Mouse (Mus musculus) kidney, adult 2 months (tissue): ENCODE measurements around the gene C1galt1c1. TPM values are rescaled to one million over a fixed set of nuclear protein-coding genes. Genes with fewer than 3 reads are reported as not detected.
A peak's percentile ranks its signal among the peaks of the same experiment; 100 is the strongest.

Experiments used
- DNase-seq: peaks from one replicate; pipeline ENCODE4 v3.0.0; 2021
- H3K27ac ChIP-seq: fragments of 200-500 bp; 2 replicates; pipeline ENCODE4 v1.5.1; 2012; ENCODE audit warnings: low read depth, low read length, control low read depth, inconsistent platforms; ENCODE audit not compliant: insufficient read depth
- H3K27me3 ChIP-seq: fragments of 200-500 bp; replicated peaks from 2 replicates; pipeline ENCODE4 v1.6.1; 2012; ENCODE audit warnings: mild to moderate bottlenecking, moderate library complexity, low read length, inconsistent platforms; ENCODE audit not compliant: control insufficient read depth, insufficient read depth
- H3K36me3 ChIP-seq: fragments of 200-500 bp; 2 replicates; pipeline ENCODE4 v1.6.1; 2012; ENCODE audit warnings: mild to moderate bottlenecking, moderate library complexity, low read length, inconsistent platforms; ENCODE audit not compliant: control insufficient read depth, insufficient read depth
- H3K4me1 ChIP-seq: fragments of 200-500 bp; 2 replicates; pipeline ENCODE4 v1.6.1; 2011; ENCODE audit warnings: low read length; ENCODE audit not compliant: control insufficient read depth, insufficient read depth
- H3K4me3 ChIP-seq: fragments of 200-500 bp; 2 replicates; pipeline ENCODE4 v1.5.1; 2011; ENCODE audit warnings: mild to moderate bottlenecking, low read depth, low read length, control low read depth; ENCODE audit not compliant: insufficient read depth
- CTCF ChIP-seq: fragments of 200-500 bp; conservative IDR thresholded peaks from 2 replicates; pipeline ENCODE4 v1.5.1; 2011; ENCODE audit warnings: low read depth, mild to moderate bottlenecking, control low read depth, low read length, moderate library complexity, mixed read lengths; ENCODE audit not compliant: insufficient read depth, insufficient read length
- POLR2A ChIP-seq: fragments of 200-500 bp; IDR thresholded peaks from one replicate; pipeline ENCODE4 v1.6.1; 2011; ENCODE audit warnings: low read depth, low read length, control low read depth
- WGBS: fragments of 180-500 bp; shearing (Covaris S2); methylation state at CpG from one replicate; pipeline ENCODE4 v1.1.7; 2018; 5-methylcytosine and 5-hydroxymethylcytosine counted together
- polyA plus RNA-seq: library from polyadenylated mRNA; depleted of rRNA; stranded (reverse); fragments of >200 nt; gene quantifications from 2 replicates; pipeline ENCODE4 v1.2.3, GENCODE M21; 2012; rRNA removed

Gene C1galt1c1
- polyA plus RNA-seq, result 15.8 and 18.6 TPM in 2 replicates

DNA sequence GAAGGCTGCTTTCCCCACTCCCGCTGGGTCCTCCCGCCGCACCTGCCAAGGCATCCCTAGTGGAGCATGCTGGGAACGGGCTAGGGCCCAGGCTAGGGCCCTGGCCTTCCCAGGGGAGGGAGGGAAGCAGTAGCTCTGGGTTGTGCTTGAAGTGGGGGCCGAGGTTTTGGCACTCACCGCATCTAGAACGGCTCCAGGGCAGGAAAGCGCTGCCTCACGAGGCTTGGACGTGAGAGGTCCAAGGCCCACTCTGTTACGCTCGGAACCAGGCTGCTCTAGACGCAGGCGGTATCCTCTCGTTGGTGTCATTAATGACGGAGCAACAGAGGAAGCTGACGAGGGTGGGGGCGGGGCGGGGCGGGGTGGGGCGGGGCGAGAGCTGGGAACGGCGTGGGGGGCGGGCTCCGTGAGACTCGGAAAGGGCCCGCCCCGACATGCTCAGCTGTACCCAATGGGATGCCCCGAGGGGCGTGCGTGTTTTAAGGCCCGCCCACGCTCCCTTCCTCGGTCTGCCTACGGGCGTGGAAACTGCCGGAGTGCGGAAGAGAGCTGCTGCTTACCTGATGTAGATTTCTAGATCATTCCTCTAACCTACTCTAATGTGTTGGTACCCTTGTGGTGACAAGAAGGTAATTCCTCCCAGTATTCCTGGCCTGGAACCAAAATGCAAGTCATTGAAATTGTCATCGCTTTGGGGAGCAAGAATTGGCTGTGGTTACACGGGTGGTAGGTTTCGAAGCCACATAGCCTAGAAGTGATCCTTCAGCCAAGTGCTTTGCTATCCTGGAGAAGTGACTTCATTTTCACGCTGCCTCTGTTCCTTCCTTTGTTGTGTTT, at the start of gene C1galt1c1:
Gene C1galt1c1, minus strand, starts transcription at position 287 of the 837 bp plus-strand sequence.
- TF ChIP-seq POLR2A (peak; percentile 32), CTCF (no peak)
- H3K27ac ChIP-seq, result peak within 1 kb of the TSS; percentile 93
- WGBS, result under 1% methylated on average over 27 of the region's 43 CpGs
- peak within 1 kb of the TSS; percentile 73 for H3K4me3 ChIP-seq
- H3K36me3 ChIP-seq, result no peaks in the 10 kb centered on the region
- peak; percentile 96 for DNase-seq
- no peaks in the 10 kb centered on the region for H3K4me1 ChIP-seq
- H3K27me3 ChIP-seq, result no peaks in the 10 kb centered on the region

DNA sequence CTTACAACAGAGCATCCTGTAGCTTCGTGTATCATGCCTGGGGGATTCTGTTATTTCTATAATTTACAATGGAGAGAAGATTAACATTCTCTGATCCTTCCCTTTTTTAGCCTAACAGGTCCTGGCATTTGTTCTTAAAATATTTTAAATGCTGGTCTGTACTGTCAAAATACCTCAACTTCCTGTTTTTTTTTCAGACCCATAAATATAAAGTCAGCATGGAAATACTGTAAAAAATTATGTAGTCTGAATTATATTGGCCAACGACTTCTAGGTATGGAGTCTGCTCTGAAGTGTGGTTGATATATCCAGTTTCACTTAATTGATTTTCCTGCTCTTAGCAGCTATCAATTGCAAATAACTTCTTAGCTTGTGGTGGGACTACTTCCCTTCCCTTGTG, 47.1 kb upstream of the C1galt1c1 start:
- Histone ChIP-seq H3K27me3 (no peaks in the 10 kb centered on the region), H3K27ac (no peak overlapping the region), H3K4me3 (no peak overlapping the region), H3K4me1 (no peaks in the 10 kb centered on the region), H3K36me3 (no peaks in the 10 kb centered on the region)
- DNase-seq, result no peak
- TF ChIP-seq POLR2A (no peak), CTCF (no peak)
- WGBS, result 24% methylated on average over 2 of the region's 2 CpGs

DNA sequence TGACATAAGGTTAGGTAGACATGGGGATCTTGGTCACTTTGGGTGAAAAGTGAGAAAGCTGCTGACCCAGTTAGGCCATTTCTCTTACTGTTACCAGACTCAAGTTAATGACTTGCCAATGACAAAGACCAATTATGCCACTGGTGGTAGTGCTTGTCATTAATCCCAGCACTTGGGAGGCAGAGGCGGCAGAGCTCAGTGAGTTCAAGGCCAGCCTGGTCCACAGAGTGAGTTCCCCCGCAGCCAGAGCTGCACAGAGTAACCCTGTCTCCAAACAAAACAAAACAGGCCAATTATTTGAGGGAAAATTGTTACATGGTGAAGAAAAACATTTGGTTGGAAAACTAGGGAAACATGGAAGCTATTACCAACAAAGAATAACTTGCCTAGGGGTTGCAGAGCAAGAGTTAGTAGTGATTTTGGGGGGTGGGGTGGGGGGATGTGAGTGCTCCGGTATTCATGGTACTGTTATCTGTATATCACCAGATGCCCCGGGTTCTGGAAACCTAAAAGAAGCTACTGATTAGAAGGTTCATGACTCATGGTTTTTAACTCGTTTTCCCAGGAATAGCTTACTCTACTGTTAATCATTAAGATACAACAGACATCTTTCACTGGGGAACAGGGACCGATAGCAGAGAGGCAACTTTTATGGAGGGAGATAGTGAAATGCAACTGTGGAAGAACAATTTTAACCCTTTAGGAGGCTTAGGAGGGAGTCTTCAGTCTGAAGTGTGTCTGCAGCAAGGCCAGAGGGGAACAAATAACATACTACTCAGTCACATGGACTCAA, 34.4 kb upstream of the C1galt1c1 start:
- 43% methylated on average over 6 of the region's 6 CpGs for WGBS
- no peak overlapping the region for H3K4me3 ChIP-seq
- no peak for TF ChIP-seq CTCF
- TF ChIP-seq POLR2A, result no peak
- H3K27me3 ChIP-seq, result no peaks in the 10 kb centered on the region
- H3K27ac ChIP-seq, result no peak overlapping the region
- no peaks in the 10 kb centered on the region for H3K36me3 ChIP-seq
- no peak for DNase-seq
- H3K4me1 ChIP-seq, result no peaks in the 10 kb centered on the region

DNA sequence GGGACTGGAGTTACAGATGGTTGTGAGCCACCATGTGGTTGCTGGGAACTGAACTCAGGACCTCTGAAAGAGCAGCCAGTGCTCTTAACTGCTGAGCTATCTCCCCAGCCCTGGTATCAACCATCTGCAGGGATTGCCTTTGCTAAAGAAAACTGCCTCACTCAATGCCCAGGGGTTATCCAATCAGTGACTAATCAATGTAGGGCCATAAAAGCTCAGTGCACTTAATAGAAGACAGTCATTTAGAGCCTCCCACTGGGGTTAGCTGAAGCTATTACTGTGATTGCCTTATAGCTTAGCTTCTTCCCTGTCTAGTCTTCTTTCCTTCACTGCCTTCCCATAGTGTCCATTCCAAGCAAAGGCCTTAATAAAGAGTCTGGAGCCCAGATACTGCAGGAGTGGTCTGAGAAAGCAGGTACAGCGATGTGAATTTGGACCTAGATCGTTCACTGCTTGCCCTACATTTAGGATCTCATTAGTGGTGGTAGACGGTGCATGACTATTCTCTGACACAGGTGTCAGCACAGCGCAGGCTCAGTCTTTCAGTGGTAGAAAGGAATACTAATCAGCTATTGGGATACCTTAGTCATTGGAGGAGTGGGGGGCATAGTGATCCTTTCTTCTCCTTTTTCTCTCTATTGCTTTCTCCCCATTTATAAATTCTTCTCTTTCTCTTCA, 21.5 kb upstream of the C1galt1c1 start:
- Histone ChIP-seq H3K27ac (no peak overlapping the region), H3K4me1 (no peaks in the 10 kb centered on the region), H3K27me3 (no peaks in the 10 kb centered on the region), H3K36me3 (no peaks in the 10 kb centered on the region), H3K4me3 (no peak overlapping the region)
- WGBS, result 52% methylated on average over 4 of the region's 4 CpGs
- no peak for DNase-seq
- TF ChIP-seq CTCF (no peak), POLR2A (no peak)

DNA sequence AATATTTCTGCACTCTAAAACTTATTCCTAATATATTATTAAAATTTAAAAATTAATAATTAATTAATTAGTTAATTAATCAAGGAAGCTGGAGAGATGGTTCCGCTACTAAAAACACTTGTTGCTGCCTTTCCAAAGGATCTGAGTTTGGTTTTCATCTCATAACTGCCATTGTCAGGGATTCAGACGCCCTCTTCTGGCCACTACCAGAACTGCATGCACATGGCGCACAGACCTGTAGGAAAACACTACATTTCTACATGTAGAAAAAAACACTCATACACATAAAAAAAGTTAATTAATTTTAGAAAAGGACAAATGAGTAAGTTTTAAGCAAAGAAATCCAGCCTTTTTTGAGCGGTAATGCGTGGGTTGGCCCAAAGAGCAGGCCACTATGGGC, 19.8 kb upstream of the C1galt1c1 start:
- Histone ChIP-seq H3K36me3 (no peaks in the 10 kb centered on the region), H3K27me3 (no peaks in the 10 kb centered on the region), H3K4me3 (no peak overlapping the region), H3K4me1 (no peaks in the 10 kb centered on the region), H3K27ac (no peak overlapping the region)
- TF ChIP-seq CTCF (peak; percentile 29; the same call in 1 of the 2 replicates), POLR2A (no peak)
- no peak for DNase-seq
- WGBS, result 86% methylated on average over 5 of the region's 5 CpGs

DNA sequence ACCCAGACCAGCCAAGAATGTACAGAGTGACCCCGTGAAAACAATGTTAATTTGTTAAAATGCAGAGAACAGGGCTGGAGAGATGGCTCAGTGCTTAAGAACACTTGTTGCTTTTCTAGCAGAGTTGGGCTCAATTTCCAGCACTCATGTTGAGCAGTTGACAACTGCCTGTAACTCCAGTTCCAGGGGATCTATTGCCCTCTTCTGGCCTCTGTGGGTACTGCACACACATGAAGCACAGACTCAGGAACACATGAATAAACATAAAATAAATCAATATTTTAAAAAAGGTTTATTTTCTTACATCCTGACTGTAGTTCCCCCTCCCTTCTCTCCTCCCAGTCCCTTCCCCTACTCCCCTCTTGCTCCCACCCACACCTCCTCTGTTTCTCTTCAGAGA, 18.3 kb upstream of the C1galt1c1 start:
- Histone ChIP-seq H3K4me3 (no peak overlapping the region), H3K27ac (no peak overlapping the region), H3K4me1 (no peaks in the 10 kb centered on the region), H3K27me3 (no peaks in the 10 kb centered on the region), H3K36me3 (no peaks in the 10 kb centered on the region)
- 100% methylated on average over 1 of the region's 1 CpGs for WGBS
- no peak for DNase-seq
- TF ChIP-seq POLR2A (no peak), CTCF (no peak)

DNA sequence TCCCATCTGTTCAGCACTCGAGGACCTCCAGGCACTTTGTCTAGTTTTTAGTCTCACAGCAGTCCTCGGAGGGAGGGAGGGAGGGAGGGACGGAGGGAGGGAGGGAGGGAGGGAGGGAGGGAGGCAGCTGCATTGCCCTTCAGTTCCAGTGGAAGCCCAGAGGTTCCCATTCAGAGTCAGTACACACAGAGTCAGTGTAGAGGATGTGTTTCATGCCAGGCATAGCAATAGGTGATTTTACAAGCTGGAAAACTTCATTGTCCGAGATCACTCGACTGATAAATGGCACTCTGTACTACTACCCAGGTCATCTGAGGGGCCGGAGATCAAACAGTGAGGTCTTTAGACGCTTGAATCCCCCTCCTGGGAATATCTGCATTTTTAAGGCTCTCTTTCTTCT, 16.3 kb upstream of the C1galt1c1 start:
- DNase-seq, result no peak
- H3K27me3 ChIP-seq, result no peaks in the 10 kb centered on the region

More for the DNA sequence above, 16.3 kb upstream of the C1galt1c1 start:
- WGBS, result 23% methylated on average over 5 of the region's 7 CpGs
- TF ChIP-seq CTCF (no peak), POLR2A (no peak)
- H3K4me1 ChIP-seq, result no peaks in the 10 kb centered on the region
- no peaks in the 10 kb centered on the region for H3K36me3 ChIP-seq
- H3K27ac ChIP-seq, result no peak overlapping the region
- H3K4me3 ChIP-seq, result no peak overlapping the region
